In the genomic region with DNA sequence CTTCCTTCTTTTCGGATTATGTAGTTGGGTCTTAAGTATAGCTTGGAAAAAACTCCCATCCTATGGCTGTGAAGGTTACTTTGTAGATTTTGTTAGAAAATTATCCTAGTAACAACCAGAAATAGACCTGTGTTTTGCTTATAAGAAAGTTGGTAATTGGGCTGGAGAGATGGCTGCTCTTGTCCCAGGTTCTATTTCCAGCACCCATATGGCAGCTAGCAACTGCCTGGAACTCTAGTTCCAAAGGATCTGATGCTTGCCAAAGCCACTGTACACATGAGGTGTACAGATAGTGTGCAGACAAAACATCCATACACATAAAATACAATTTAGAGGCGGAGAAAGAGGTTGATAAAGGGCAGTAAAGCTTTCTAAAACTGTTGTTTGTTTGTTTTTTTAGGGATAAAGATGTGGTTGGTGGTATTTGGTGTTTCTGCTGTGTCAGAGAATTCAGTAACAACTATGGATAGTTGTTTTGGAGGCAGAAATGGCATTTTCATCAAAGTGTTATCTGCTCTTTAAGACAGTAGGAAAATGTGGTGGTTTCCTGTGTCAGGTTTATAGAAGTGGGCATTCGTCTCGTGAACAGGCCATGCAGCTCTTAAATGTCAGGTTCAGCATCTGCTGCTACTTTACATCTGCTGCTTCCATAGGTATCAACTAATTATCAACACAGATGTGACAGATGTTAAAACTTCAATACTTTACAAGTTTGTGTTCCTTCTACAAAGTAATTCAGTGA, we compare ENCODE assay signal across 19 mouse cellular contexts. TPM values are rescaled to one million over a fixed set of nuclear protein-coding genes. Genes with fewer than 3 reads are reported as not detected.
DNase-seq lines count a peak whose midpoint lies in the region; ATAC-seq lines count a peak whose summit lies in the region.
"Had no signal": no experiment of that assay in that cellular context is flagged by ENCODE, and none has a peak within 500 bp of the region (broad histone marks: within the 10 kb centered on the region; RNA-seq: fewer than 3 reads in every experiment).

No protein-coding gene starts in this region.

- ATAC-seq in inflammation-experienced regulatory T-cells, adult 6 months: peak; percentile 47
- ATAC-seq: intestine, embryonic 16.5 days had no signal

- peak; percentile 39 to 55 for DNase-seq in frontal cortex, adult 2 months (ENCODE audit: extremely low spot score in 1 of 2, low spot score in 1 of 2)
- DNase-seq in frontal cortex, postnatal 14 days (ENCODE audit: low spot score in 2 of 2): no peak
- DNase-seq in right cerebral cortex, adult 18-20 months: peak; percentile 43
- DNase-seq in right cerebral cortex, postnatal 4 days: no peak
- DNase-seq in splenic B cell, adult 2 months (ENCODE audit: low read depth, low spot score): peak; percentile 24
- no peak for DNase-seq in heart, postnatal 10 days
- no peak for DNase-seq in cerebellum, adult 9-11 months
- DNase-seq: adrenal gland, adult 2 months; cerebellum, postnatal 10 days; embryo, embryonic 11 days; gastrocnemius, postnatal 36 days; kidney, postnatal 36 days; liver, embryonic 13.5 days; thymus, postnatal 14 days had no signal

- intact Hi-C loops in heart, postnatal 10 days (cut with DNase I): no loop called here

- no peaks in the 10 kb centered on the region for H3K27me3 ChIP-seq in splenic B cell, adult 2 months (ENCODE audit: control insufficient read depth, insufficient read depth, low read length, poor library complexity, severe bottlenecking)
- H3K27me3 ChIP-seq: limb, embryonic 13.5 days; liver, embryonic 13.5 days; midbrain, embryonic 12.5 days; neural tube, embryonic 13.5 days had no signal

- H3K36me3 ChIP-seq in splenic B cell, adult 2 months (ENCODE audit: control insufficient read depth, insufficient read depth, low read length, poor library complexity, severe bottlenecking): peaks cover 11% of the 10 kb centered on the region

RNA-seq across cellular contexts. Expression of gene Mapk1, which starts 32.1 kb away (rescaled TPM):
- 360 and 370 TPM in 2 replicates for polyA plus RNA-seq in frontal cortex, adult 2 months (2012; rRNA removed)
- 10 to 100 TPM; 30.0 to 37.9 (median 31.0) TPM for polyA plus RNA-seq in inflammation-experienced regulatory T-cells, adult 6 months (2017; shearing (Covaris generic))
- total RNA-seq in heart, postnatal 10 days (2021): 100 to 1,000 TPM; 121 TPM

RNA-seq across cellular contexts. Expression of gene Ypel1, which starts 54.2 kb away (rescaled TPM):
- polyA plus RNA-seq in frontal cortex, adult 2 months (2012; rRNA removed): 29.2 and 37.4 TPM in 2 replicates
- 1 to 10 TPM; 4.6 to 7.0 (median 7.0) TPM for polyA plus RNA-seq in inflammation-experienced regulatory T-cells, adult 6 months (2017; shearing (Covaris generic))
- 1 to 10 TPM; 4.4 to 4.7 TPM for total RNA-seq in heart, postnatal 10 days (2021)

Comparison
In these comparisons a context has a peak if more than half of its experiments do, and no peak if none do; other contexts are left out.
1. DNase-seq: peak in frontal cortex, adult 2 months (2 of 2), right cerebral cortex, adult 18-20 months (single experiment) and splenic B cell, adult 2 months (single experiment); none in frontal cortex, postnatal 14 days (0 of 2), right cerebral cortex, postnatal 4 days (single experiment), heart, postnatal 10 days (0 of 2) and cerebellum, adult 9-11 months (single experiment).